Mouse (Mus musculus) lung, postnatal 0 days (tissue): ENCODE results near the gene Med20.

Experiments used
- CTCF ChIP-seq: IDR thresholded peaks from 2 replicates; pipeline ENCODE4 v1.5.1; 2016; ENCODE audit warnings: antibody characterized with exemption, mild to moderate bottlenecking
- EP300 ChIP-seq: IDR thresholded peaks from 2 replicates; pipeline ENCODE4 v1.6.1; 2016; ENCODE audit warnings: antibody characterized with exemption, mild to moderate bottlenecking, control low read depth

DNA sequence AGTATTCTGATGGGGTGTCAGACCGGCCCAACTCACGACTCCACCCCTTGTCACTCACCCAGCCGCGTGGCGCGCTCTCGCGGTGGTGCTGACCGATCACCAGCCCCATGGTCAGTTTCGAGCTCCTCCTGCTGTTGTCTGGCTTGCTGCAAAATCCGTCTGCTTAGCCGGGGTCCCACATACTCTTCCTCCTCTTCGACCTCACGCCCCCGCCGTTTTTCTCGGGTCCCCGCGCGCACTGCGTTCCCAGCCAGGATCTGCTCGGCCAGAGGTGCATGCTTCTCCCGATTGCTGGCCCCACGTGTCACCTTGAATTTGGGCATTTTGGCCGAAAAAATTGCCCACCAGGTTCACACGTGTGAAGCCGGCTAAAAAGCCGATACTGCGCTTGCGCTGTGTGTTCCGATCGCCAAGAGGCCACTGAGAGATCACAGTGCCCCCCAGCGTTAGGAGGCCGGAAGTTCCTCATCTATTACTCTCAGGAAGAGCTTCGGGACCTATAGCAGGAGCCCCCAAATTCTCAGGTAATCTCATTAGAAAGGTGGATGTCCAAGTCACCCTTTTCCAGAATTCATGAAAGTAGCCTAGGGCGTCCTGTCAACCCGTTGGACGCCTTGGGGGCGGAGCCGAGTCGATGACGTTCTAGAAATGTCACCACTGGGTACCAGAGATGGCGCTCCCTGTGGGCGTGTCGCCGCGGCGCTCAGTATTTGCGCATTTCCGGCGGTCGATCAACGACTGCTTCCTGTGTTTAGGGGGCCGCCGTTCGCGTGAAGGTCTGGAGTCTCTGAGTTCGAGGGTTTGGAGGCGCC is at the start of gene Med20, which contains the start of the genes Bysl and Gm20517:
- peak; percentile 84 for TF ChIP-seq CTCF
- TF ChIP-seq EP300: peak; percentile 81
